Mouse (Mus musculus) mesoderm, embryonic 11.5 days (tissue): ENCODE results near the gene Capg.

Experiments used
- DNase-seq: peaks from one replicate; pipeline ENCODE4 v3.0.0-alpha.2; 2012; ENCODE audit warnings: low read depth, low spot score

Gene Capg

GRCm38 (mm10) chr6:72608662-72609184, 64.5 kb downstream of the Capg start:
- DNase-seq = no peak

GRCm38 (mm10) chr6:72610261-72610660, 66.1 kb downstream of the Capg start:
- no peak for DNase-seq
